Mouse (Mus musculus): ENCODE results near the gene Atxn2.
"Not testable (repeated sequence)": the region's sequence is repeated elsewhere in the genome, so short reads cannot be mapped to it uniquely, and the experiment has no call there.

Gene Atxn2

DNA sequence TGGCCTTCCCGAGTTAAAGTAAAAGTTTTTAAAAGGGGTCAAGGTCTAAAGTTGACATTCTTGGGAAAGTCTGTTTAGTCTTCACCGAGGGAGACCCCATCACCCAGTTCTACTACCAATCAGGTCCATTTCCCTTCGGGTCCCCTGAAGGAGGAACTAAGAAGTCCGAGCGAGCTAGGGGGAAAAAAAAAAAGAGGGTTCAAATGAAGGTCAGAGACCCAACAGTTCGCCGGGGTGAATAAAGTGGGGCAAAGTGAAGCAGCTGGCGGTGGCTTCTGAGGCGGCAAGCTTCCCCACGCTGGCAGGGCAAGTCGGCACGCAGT, 325 bp upstream of the Atxn2 start:
- DNase-seq (ENCODE audit: low read depth, low spot score), result no peak

- no peak for DNase-seq (ENCODE audit: low read depth, low spot score)
These were observed 743 bp downstream of the Atxn2 start for GRCm38 (mm10) chr5:121711928-121712231.

GRCm38 (mm10) chr5:121712232-121712933, 1.2 kb downstream of the Atxn2 start:
- peak; percentile 55 for DNase-seq (ENCODE audit: low read depth, low spot score)

DNA sequence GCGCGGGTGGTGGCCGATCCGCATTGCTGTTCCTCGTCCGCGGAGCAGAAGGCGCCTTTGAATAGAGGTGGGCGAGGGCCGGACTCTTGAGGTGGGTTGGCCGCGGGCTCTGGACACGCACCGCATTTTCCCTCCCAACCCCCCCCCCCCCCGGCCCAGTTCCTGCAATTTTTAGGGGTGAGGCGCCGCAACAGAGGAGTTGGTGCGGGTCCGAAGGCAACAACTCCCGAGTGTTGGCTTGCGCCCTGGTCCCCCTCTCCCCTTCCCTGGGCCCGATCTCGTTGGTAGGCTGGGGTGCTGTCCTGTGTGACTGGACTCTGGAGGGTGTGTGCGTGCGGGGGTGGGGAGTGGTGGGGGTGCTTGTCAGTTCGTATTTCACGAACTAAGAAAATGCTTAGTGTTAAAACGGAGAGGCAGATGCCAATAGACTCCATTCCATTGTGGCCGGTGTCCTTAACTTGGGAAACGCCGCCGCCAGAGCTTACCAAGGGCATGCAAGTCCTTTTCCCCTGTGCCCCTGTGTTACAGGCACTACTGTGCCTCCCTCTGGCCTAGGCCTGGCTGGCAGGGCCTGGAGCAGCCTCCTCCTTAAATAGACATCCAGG, 1.9 kb downstream of the Atxn2 start:
- peak; percentile 22 for DNase-seq (ENCODE audit: low read depth, low spot score)

GRCm38 (mm10) chr5:121714331-121714730, 3.2 kb downstream of the Atxn2 start:
- no peak for DNase-seq (ENCODE audit: low read depth, low spot score)

DNA sequence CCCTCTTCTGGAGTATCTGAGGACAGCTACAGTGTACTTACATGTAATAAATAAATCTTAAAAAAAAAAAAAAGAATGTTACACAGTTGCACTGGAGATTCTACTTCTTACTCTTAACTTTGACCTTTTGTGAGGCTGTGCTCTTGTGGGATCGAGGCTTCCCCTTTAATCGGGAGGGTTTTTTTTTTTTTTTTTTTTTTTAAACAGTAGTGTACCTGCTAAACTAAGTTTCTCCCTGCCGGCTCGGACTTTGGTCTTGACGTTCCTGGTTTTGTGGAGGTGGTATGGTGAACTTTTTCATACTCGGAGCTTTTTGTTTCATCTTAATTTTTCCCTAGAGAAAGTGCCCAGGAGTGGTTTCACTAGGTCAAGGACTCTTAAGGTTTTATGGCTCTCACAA, 3.8 kb downstream of the Atxn2 start:
- DNase-seq (ENCODE audit: low read depth, low spot score), result no peak

DNA sequence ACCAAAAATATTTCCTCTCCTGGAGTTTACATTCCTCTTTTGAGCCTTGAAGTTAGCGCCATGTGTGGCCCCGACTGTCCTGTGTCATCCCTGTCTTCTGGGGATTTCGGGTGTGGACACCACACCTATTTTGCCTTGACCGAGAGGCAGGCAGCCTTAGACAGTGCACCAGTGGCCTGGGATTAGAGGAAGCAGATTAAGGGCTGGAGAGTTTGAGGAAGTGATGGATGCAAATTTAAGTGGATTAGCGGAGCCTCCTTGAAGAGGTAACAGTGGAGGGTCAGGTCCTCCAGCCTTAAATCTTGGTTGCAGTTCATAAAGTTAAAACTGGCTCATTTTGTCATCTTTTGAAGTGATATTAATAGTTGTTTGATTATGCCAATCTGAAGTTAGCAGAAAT, 7.3 kb downstream of the Atxn2 start:
- DNase-seq (ENCODE audit: low read depth, low spot score), result no peak

DNA sequence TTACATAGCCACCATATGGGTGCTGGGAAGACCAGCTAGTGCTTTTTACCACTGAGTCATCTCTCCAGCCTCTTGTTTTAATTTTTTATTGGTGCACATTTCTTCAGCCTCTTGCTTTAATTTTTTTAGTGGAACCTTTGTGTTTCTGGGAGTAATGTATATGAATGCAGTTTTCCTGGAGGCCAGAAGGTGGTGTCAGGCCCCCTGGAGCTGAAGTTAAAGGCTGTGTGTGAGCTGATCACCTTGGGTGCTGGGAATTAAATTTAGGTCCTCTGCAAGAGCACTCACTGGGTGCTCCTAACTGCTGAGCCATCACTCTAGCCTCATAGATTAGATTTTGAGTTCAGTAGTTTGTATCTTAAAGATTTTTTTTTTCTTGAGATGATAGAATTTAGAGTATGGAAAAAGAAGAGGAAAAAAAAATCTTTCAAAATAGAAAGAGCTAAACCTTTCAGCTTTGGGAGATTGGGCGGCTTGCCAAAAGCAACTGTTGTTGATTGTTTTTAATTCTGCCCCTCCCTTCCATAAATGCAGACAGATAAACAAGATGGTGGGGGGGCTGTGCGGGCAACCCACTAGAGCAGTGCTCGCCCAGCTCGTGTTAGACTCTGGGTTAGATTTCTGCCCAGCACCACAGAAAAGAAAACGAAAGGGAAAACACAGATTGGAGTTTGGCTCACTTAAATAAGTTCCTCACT, 9.9 kb downstream of the Atxn2 start:
- DNase-seq (ENCODE audit: low read depth, low spot score), result peak; percentile 28

DNA sequence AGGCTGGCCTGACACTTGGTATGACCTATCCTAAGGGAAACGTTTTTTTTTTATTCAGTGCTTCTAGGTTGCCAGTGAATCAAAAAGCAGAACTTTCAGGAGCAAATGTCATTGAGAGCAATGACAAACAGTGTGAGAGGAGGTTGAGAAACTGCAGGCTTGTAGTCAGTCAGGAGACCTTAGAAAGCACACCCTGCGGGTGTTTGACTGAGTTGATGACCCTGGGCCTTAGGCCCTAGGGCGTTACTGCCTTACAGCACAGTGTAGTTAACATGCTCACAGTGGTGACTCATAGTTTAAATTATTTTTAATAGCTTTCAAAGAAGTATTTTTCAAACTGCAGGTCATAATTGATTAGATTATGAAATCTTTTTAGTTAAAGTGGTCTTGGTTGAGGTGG, 10.7 kb downstream of the Atxn2 start:
- no peak for DNase-seq (ENCODE audit: low read depth, low spot score)

GRCm38 (mm10) chr5:121724678-121725077, 13.5 kb downstream of the Atxn2 start:
- no peak for DNase-seq (ENCODE audit: low read depth, low spot score)

- no peak for DNase-seq (ENCODE audit: low read depth, low spot score)
These were observed 18.9 kb downstream of the Atxn2 start for GRCm38 (mm10) chr5:121730057-121730456.

GRCm38 (mm10) chr5:121736641-121737040, 25.5 kb downstream of the Atxn2 start:
- no peak for DNase-seq (ENCODE audit: low read depth, low spot score)

DNA sequence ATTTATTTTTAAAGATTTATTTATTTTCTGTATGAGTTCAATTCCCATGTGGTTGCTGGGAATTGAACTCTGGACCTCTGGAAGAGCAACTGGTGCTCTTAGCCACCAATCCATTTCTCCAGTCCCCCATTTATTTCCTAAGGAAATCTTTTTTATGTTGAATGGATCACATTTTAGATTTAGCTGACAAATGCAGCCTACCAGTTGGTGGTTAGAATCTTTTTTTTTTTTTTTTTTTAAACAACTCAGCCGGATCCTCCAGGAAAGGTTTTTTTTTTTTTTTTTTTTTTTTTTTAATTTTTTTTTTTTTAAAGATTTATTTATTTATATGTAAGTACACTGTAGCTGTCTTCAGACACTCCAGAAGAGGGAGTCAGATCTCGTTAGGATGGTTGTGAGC, 27.0 kb downstream of the Atxn2 start:
- not testable (repeated sequence) for DNase-seq (ENCODE audit: low read depth, low spot score)

DNA sequence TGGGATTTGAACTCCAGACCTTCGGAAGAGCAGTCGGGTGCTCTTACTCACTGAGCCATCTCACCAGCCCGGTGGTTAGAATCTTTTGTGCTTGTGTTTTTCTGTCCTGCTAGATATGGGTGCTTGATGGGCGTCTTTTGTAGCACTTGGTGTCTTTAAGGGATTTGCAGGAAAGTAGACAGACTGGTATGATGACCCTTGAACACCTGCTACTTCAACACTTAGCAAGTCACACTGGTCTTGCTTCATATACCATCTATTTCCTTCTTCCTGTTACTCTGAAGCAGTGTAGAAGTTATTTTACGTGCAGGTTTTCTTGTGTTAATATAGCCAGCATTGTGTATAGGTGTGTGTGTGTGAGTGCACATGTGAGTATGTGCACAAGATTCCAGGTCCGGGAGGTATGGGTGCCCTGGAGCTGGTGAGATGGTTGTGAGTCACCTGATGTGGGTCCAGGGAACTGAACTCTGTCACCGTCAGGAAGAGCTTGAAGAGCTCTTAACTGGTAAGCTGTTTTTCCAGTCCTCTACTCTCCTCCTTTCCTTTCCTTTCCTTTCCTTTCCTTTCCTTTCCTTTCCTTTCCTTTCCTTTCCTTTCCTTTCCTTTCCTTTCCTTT, 27.5 kb downstream of the Atxn2 start:
- no peak for DNase-seq (ENCODE audit: low read depth, low spot score)

DNA sequence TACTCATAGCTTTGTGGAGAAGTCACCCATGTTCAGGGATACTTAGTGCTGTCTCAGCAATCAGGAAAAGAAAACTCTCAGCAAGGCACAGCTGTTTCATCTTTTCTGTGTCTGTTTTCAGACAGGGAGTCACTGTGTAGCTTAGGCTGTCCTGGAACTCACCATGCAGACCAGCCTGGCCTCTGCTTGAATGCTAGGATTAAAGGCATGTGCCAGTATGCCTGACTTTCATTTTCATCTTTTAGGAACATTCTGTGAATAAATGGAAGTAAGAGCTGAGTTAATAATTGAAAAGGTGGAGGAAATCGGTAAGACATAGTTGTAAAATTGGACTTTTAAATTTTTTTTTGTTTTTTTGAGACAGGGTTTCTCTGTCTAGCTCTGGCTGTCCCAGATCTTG, 29.4 kb downstream of the Atxn2 start:
- DNase-seq (ENCODE audit: low read depth, low spot score), result no peak

GRCm38 (mm10) chr5:121742915-121743314, 31.8 kb downstream of the Atxn2 start:
- no peak for DNase-seq (ENCODE audit: low read depth, low spot score)

GRCm38 (mm10) chr5:121747884-121748594, 36.9 kb downstream of the Atxn2 start:
- DNase-seq (ENCODE audit: low read depth, low spot score), result not testable (repeated sequence)

- no peak for DNase-seq (ENCODE audit: low read depth, low spot score)
These were observed 38.5 kb downstream of the Atxn2 start for GRCm38 (mm10) chr5:121749633-121750032.

- no peak for DNase-seq (ENCODE audit: low read depth, low spot score)
These were observed 46.8 kb downstream of the Atxn2 start for GRCm38 (mm10) chr5:121757900-121758299.

- no peak for DNase-seq (ENCODE audit: low read depth, low spot score)
These were observed 47.2 kb downstream of the Atxn2 start for GRCm38 (mm10) chr5:121758341-121758740.

GRCm38 (mm10) chr5:121759921-121760320, 48.8 kb downstream of the Atxn2 start:
- DNase-seq (ENCODE audit: low read depth, low spot score), result no peak

DNA sequence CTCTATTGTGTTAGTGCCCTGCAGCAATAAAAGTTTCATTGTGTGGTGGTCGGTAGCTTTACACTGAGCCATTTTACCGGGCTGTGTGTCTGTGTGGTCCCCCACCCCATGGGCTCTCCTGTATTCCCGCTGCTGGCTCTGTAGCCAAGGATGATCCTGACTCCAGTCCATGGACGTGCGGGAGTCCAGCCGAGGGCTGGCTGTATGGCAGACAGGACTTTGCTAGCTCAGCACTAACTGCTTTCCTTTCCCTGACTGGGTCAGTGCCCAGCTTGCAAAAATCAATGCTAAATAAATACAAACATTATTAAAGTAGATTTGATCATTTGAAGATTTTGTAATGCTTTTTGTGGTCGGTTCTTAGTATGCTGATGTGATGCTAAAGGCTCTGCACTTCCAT, 50.3 kb downstream of the Atxn2 start:
- no peak for DNase-seq (ENCODE audit: low read depth, low spot score)
